Mouse (Mus musculus) B cell, adult 62 days (primary cell): ENCODE data around the gene Hsd11b2. TPM values are rescaled to one million over a fixed set of nuclear protein-coding genes. Genes with fewer than 3 reads are reported as not detected.

Experiments
- total RNA-seq: library from RNA; stranded (reverse); gene quantifications from 4 replicates; pipeline ENCODE4 v1.2.4, GENCODE M21; 2023

Gene Hsd11b2
- total RNA-seq = 0.32 TPM in 1 of 4 replicates, not detected in the others

GRCm38 (mm10) chr8:105518436-105519313, at the start of gene Hsd11b2:
Gene Hsd11b2, plus strand, starts transcription at chr8:105518755.

DNA sequence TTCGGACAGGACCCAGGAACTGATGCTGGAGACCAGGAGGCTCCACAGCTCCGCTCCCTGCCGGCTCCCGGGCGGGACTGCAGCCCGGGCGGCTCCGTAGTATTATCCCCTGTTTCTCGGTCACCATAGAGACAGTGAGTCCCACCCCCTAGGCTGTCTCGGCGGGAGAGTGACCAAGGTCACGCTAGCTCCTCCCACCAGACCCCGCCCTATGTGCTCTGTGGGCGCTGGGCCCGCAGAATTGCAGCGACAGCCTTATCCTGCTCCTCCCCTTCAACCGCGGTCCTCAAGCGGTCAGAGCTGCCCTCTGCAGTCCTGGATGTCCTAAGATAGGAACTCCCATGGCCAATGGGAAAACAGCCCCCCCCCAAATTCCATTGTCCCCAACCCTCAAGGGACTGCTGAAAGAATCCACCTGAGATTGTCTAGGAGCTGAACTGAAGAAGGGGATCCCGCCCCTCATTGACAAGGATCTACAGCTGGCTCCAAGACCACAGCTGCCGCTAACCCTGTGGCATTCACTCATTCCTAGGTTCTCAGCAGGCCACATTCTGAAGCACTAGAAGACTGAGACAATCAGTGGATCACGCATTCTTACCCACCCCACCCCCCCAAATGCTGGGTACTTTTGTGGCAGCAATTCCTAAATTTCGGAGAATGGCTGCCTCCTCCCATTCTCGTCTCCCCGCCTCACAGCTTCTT, 47.1 kb upstream of the Hsd11b2 start, which contains the start of gene Tppp3:
Tppp3 (minus strand) TSS at position 213 of the 702 bp plus-strand sequence.

DNA sequence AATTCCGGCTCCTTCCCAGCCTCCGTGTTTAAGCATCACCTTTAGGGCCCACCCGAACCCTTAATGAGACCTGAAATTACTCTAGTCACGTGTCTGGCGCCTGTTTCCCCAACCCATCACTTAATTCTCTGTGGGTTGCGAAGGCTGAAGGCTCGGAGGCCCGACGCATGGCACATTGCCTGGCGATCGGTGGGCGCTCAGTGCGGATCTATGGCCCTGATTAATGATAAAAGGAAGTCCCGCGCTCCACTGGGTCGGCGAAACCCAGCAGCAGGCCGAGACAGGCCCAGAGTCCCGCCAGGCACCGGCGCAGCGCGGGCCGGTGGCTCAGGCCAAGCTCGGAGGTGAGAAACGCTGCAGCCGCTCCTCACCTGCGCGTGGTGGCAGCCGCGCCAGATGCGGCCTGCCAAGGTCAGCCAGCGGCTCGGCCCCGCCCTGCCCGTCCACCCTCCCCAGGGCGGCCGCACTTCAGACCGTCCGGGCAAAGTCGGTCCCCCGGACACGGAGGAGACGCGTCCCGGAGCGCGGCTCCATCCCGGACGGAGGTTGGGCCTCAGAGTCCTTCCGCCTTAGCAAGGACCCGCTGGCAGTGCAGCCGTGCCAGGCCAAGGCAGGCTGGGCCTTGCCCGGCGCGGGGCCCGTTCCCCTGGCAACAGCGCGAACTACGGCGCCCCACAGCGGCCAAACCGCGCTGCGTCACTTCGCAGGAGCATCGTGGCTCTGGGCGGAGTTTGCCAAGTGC, 21.9 kb upstream of the Hsd11b2 start, which contains the start of gene Zdhhc1:
Zdhhc1 (minus strand) TSS at position 464 of the 742 bp plus-strand sequence.

DNA sequence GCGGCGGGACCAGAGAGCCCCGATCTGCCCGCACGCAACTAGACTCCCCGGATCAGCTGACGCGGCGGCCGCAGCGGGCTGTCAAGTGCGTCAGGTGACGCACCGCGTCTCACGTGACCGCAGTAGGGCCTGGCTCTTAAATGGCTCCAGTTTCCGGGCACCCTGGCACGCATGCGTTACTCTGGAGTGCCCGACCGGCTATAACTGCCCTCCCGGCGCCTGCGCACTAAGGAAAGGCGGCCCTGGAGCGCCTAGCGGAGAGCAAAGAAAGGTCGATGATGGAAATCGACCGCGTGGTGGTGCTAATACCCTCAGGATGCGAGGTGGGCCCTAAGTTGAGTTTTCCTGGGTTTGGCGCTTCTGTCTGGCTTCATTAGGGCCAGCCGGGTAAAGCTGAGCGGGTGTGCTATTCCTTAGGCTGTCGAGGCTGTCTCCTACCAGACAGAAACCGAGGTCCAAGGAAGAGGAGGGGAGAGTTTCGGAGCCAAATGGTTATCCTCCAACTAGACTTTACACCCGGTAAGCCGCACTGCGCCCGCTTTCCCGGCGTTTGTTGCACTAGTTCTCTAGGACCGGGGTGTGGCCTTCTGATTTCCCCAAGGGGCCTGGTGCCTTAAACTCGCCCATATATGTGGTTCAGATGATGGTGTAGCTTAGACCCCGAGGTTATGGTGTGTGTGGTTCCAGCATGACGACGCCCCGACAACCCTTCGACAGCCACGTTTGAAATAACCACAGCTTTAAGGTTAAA, 47.6 kb downstream of the Hsd11b2 start, which contains the start of gene Atp6v0d1:
Atp6v0d1 (minus strand) TSS at position 96 of the 751 bp plus-strand sequence.

Other genes starting within 250 kb of the Hsd11b2 start
- 0.33 to 1.2 TPM (median 0.77 TPM) in 4 replicates for gene Hsf4, start 249.0 kb upstream of the Hsd11b2 start, total RNA-seq
- not detected in 4 replicates for gene Nol3, start 242.6 kb upstream of the Hsd11b2 start, total RNA-seq
- gene 4931428F04Rik, start 228.9 kb upstream of the Hsd11b2 start, total RNA-seq = 5.1 to 7.3 TPM (median 6.5 TPM) in 4 replicates
- 0.79 to 2.5 TPM (median 1.5 TPM) in 4 replicates for gene Exoc3l, start 222.7 kb upstream of the Hsd11b2 start, total RNA-seq
- gene E2f4, start 221.1 kb upstream of the Hsd11b2 start, total RNA-seq = 87.8 to 93.0 TPM (median 91.1 TPM) in 4 replicates
- gene Elmo3, start 213.2 kb upstream of the Hsd11b2 start, total RNA-seq = 3.2 to 5.9 TPM (median 4.1 TPM) in 4 replicates
- gene Lrrc29, start 192.5 kb upstream of the Hsd11b2 start, total RNA-seq = 6.0 to 7.9 TPM (median 7.3 TPM) in 4 replicates
- 24.2 to 30.2 TPM (median 26.9 TPM) in 4 replicates for gene Tmem208, start 192.4 kb upstream of the Hsd11b2 start, total RNA-seq
- 31.0 to 37.3 TPM (median 34.9 TPM) in 4 replicates for gene Fhod1, start 170.8 kb upstream of the Hsd11b2 start, total RNA-seq
- gene Slc9a5, start 169.9 kb upstream of the Hsd11b2 start, total RNA-seq = 1.5 to 2.0 TPM (median 1.8 TPM) in 4 replicates
- gene Plekhg4, start 145.5 kb upstream of the Hsd11b2 start, total RNA-seq = not detected in 4 replicates
- not detected in 4 replicates for gene Kctd19, start 105.3 kb upstream of the Hsd11b2 start, total RNA-seq
- not detected in 4 replicates for gene Lrrc36, start 105.2 kb upstream of the Hsd11b2 start, total RNA-seq
- gene Tppp3, start 47.2 kb upstream of the Hsd11b2 start, total RNA-seq = 0.48 to 1.0 TPM (median 0.79 TPM) in 3 of 4 replicates, not detected in the other
- 2.7 to 5.8 TPM (median 3.9 TPM) in 4 replicates for gene Zdhhc1, start 21.9 kb upstream of the Hsd11b2 start, total RNA-seq
- gene Atp6v0d1, start 47.3 kb downstream of the Hsd11b2 start, total RNA-seq = 111 to 118 TPM (median 113 TPM) in 4 replicates
- 26.0 to 30.1 TPM (median 27.9 TPM) in 4 replicates for gene Ripor1, start 86.5 kb downstream of the Hsd11b2 start, total RNA-seq
- 184 to 204 TPM (median 191 TPM) in 4 replicates for gene Ctcf, start 117.8 kb downstream of the Hsd11b2 start, total RNA-seq
- not detected in 4 replicates for gene Agrp, start 118.6 kb downstream of the Hsd11b2 start, total RNA-seq
- 141 to 151 TPM (median 147 TPM) in 4 replicates for gene Carmil2, start 167.5 kb downstream of the Hsd11b2 start, total RNA-seq
- 96.4 to 110 TPM (median 104 TPM) in 4 replicates for gene Acd, start 182.3 kb downstream of the Hsd11b2 start, total RNA-seq
- gene Pard6a, start 182.4 kb downstream of the Hsd11b2 start, total RNA-seq = 14.0 to 21.8 TPM (median 19.9 TPM) in 4 replicates
- gene 4933405L10Rik, start 188.9 kb downstream of the Hsd11b2 start, total RNA-seq = not detected in 4 replicates
- 2.0 to 3.9 TPM (median 3.7 TPM) in 4 replicates for gene Enkd1, start 189.5 kb downstream of the Hsd11b2 start, total RNA-seq
- gene Gfod2, start 239.9 kb downstream of the Hsd11b2 start, total RNA-seq = 0.94 to 2.8 TPM (median 1.7 TPM) in 4 replicates